Mouse (Mus musculus): Measurements from ENCODE around the gene Artn. TPM values are rescaled to one million over a fixed set of nuclear protein-coding genes. Genes with fewer than 3 reads are reported as not detected.

Gene Artn
- polyA plus RNA-seq (2015; fragmentation: Illumina TruSeq; extraction: RNeasy Lipid Tissue Mini Kit (QIAGEN cat#74804); ENCODE audit: insufficient read depth, low read depth, low replicate concordance) = 0.37 TPM

DNA sequence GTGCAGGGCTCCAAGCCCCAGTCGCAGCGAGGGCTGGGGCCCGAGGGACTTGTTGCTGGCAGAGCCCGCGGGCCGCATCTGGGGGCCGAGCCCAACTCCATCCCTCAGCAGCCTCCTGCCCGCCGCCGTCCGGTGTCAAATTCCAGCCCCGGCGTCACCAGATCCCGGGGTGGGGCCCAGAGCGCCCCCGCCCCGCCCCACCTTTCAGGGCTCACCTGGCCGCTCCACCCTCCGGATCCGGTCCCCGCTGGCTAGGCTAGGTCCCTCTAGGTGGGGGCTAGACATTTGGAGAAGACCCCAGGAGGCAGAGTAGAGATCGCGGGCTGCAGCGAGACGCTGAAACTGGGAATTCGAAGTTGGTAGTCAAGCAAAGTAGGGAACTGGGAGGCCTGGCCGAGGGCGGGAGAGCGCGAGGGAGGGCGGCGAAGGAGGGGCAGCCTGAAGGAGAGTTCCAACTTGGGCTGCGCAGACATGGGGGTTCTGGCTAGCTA, at the start of gene Artn:
Artn (minus strand) TSS at position 373 of the 491 bp plus-strand sequence.

DNA sequence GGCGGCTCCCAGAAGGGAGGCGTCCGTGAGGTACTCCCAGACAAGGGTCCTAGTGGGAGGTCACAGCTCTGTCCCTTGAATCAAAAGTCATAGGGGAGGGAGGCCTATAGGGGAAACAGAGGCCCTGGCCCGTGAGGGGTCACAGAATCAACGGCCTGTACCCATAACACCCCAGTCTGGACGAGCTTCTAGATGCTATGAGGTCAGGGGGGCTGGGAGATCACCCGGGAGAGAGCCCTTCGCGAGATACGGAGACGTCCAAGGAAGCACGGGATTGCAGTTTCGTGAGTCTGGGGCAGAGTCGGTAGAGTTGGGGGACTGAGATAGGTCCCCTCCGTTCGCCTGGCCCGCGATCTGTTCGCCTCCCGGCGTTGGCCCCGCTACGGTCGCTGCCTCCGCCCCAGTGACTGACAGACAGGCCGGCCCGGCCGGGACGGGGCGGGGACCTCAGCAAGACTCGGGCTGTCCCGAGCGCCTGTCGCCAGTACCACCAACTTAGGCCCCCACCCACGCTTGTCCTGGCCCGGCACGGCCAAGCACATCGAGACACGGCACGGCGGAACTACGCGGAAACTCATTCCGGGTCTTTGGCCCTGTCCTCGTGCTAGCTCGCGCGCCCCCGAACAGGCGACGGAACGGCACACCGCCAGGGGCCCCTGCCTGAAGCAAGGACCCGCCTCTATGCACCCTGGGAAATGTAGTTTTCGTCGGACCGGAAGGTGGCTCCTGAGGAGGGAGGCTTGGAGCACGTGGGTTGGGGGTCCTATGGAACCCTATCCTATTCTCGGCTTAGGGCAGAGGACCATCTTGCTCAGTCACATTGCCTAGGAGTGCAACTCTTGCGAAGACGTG, 14.7 kb downstream of the Artn start, which contains the start of gene Ipo13:
Ipo13 (minus strand) TSS at position 409 of the 852 bp plus-strand sequence.

GRCm38 (mm10) chr4:117891738-117892161, 37.8 kb downstream of the Artn start, which contains the start of gene Dph2:
Dph2 (minus strand) TSS chr4:117892032.

DNA sequence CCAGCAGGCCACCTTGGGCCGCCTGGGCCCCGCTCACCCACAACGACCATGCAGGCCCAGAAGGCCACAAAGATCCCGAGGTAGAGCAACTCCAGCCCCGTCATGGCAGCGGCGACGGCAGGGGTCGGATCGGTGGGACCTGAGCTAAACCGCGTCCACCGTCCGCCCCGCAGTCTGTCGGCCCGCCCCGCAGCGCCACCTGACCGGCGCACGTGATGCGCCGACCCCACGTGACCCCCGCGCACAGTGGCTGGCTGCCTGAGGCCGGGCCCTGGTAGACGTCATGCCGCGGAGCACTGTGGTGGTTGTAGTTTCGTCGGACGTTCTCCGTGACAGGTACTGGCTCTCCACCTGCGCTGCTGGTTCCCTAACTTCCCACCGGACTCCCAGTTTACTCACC, 42.4 kb downstream of the Artn start, which contains the start of gene Atp6v0b:
Atp6v0b (minus strand) TSS at position 201 of the 400 bp plus-strand sequence.

GRCm38 (mm10) chr4:117882701-117883691, 46.6 kb downstream of the Artn start, which contains the start of gene B4galt2:
B4galt2 (minus strand) TSS chr4:117883487.

Other genes with a start within 250 kb of the Artn start
- 6.2 TPM for gene Dmap1, start 247.5 kb downstream of the Artn start, polyA plus RNA-seq (2015; fragmentation: Illumina TruSeq; extraction: RNeasy Lipid Tissue Mini Kit (QIAGEN cat#74804); ENCODE audit: insufficient read depth, low read depth, low replicate concordance)
- gene Gm12845, start 205.4 kb downstream of the Artn start, polyA plus RNA-seq (2015; fragmentation: Illumina TruSeq; extraction: RNeasy Lipid Tissue Mini Kit (QIAGEN cat#74804); ENCODE audit: insufficient read depth, low read depth, low replicate concordance) = not detected
- not detected for gene Klf17, start 164.1 kb downstream of the Artn start, polyA plus RNA-seq (2015; fragmentation: Illumina TruSeq; extraction: RNeasy Lipid Tissue Mini Kit (QIAGEN cat#74804); ENCODE audit: insufficient read depth, low read depth, low replicate concordance)
- 62.9 TPM for gene Slc6a9, start 95.3 kb downstream of the Artn start, polyA plus RNA-seq (2015; fragmentation: Illumina TruSeq; extraction: RNeasy Lipid Tissue Mini Kit (QIAGEN cat#74804); ENCODE audit: insufficient read depth, low read depth, low replicate concordance)
- gene Ccdc24, start 57.2 kb downstream of the Artn start, polyA plus RNA-seq (2015; fragmentation: Illumina TruSeq; extraction: RNeasy Lipid Tissue Mini Kit (QIAGEN cat#74804); ENCODE audit: insufficient read depth, low read depth, low replicate concordance) = not detected
- gene B4galt2, start 46.3 kb downstream of the Artn start, polyA plus RNA-seq (2015; fragmentation: Illumina TruSeq; extraction: RNeasy Lipid Tissue Mini Kit (QIAGEN cat#74804); ENCODE audit: insufficient read depth, low read depth, low replicate concordance) = 2.5 TPM
- 230 TPM for gene Atp6v0b, start 42.4 kb downstream of the Artn start, polyA plus RNA-seq (2015; fragmentation: Illumina TruSeq; extraction: RNeasy Lipid Tissue Mini Kit (QIAGEN cat#74804); ENCODE audit: insufficient read depth, low read depth, low replicate concordance)
- 1.8 TPM for gene Dph2, start 37.7 kb downstream of the Artn start, polyA plus RNA-seq (2015; fragmentation: Illumina TruSeq; extraction: RNeasy Lipid Tissue Mini Kit (QIAGEN cat#74804); ENCODE audit: insufficient read depth, low read depth, low replicate concordance)
- 31.5 TPM for gene Ipo13, start 14.8 kb downstream of the Artn start, polyA plus RNA-seq (2015; fragmentation: Illumina TruSeq; extraction: RNeasy Lipid Tissue Mini Kit (QIAGEN cat#74804); ENCODE audit: insufficient read depth, low read depth, low replicate concordance)
- 3.9 TPM for gene St3gal3, start 205.2 kb upstream of the Artn start, polyA plus RNA-seq (2015; fragmentation: Illumina TruSeq; extraction: RNeasy Lipid Tissue Mini Kit (QIAGEN cat#74804); ENCODE audit: insufficient read depth, low read depth, low replicate concordance)